Mouse (Mus musculus) hindbrain, embryonic 12.5 days (tissue): Measurements from ENCODE around the gene Arhgap40. TPM values are rescaled to one million over a fixed set of nuclear protein-coding genes. Genes with fewer than 3 reads are reported as not detected.

Experiments
- ATAC-seq: fragments of 200-750 bp; cut with Nextera tagmentation; 2 replicates; pipeline ENCODE4 v1.8.0; 2017; ENCODE audit warnings: moderate TSS enrichment; ENCODE audit not compliant: low FRiP score
- H3K27ac ChIP-seq: fragments of 300-500 bp; sonication (generic); 2 replicates; pipeline ENCODE4 v1.5.1; 2016; ENCODE audit warnings: mild to moderate bottlenecking
- H3K27me3 ChIP-seq: fragments of 300-500 bp; sonication (generic); 2 replicates; pipeline ENCODE4 v1.6.1; 2016; ENCODE audit warnings: mild to moderate bottlenecking
- H3K36me3 ChIP-seq: fragments of 300-500 bp; sonication (generic); 2 replicates; pipeline ENCODE4 v1.6.1; 2016; ENCODE audit warnings: mild to moderate bottlenecking
- H3K4me1 ChIP-seq: fragments of 300-500 bp; sonication (generic); 2 replicates; pipeline ENCODE4 v1.6.1; 2016
- H3K4me2 ChIP-seq: fragments of 300-500 bp; sonication (generic); replicated peaks from 2 replicates; pipeline ENCODE4 v1.6.1; 2016; ENCODE audit warnings: mild to moderate bottlenecking
- H3K4me3 ChIP-seq: fragments of 300-500 bp; sonication (generic); 2 replicates; pipeline ENCODE4 v1.5.1; 2016; ENCODE audit warnings: mild to moderate bottlenecking
- H3K9ac ChIP-seq: fragments of 300-500 bp; sonication (generic); 2 replicates; pipeline ENCODE4 v1.6.1; 2016; ENCODE audit warnings: mild to moderate bottlenecking, moderate library complexity
- H3K9me3 ChIP-seq: fragments of 300-500 bp; sonication (generic); replicated peaks from 2 replicates; pipeline ENCODE4 v1.6.1; 2016; ENCODE audit warnings: mild to moderate bottlenecking
- WGBS: fragments of 180-500 bp; shearing (Covaris S2); methylation state at CpG from one replicate; pipeline ENCODE4 v1.1.7; 2016; 5-methylcytosine and 5-hydroxymethylcytosine counted together
- polyA plus RNA-seq: library from polyadenylated mRNA; unstranded; fragments of >200 nt; fragmentation: Nextera tagmentation; extraction: Ambion mirVana; gene quantifications from 2 replicates; pipeline ENCODE4 v1.2.1, GENCODE M21; 2016

The Arhgap40 gene
- polyA plus RNA-seq, 1 experiment from 2014 or later: 0.40 TPM

DNA sequence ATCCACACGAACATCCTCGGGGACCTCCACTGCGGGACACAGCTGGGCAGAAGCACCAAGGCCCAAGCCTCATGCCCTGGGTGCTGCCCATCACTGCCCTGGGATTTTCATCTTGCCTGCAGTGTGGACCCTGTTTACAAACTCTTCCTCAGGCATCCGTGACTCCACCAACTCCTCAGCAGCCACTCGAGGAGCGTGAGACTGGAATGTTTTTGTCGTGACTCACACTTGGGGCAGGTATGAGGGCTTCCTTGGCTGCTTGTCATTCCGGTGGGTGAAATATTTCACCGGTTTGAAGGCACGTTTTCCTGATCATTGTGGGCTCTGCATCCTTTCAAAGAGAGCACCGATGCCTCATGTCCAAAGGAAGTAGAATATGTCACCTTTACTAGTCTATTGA is 6.5 kb downstream of the Arhgap40 start:
- no peak overlapping the region for H3K27ac ChIP-seq
- H3K4me3 ChIP-seq: no peak overlapping the region
- H3K36me3 ChIP-seq: no peaks in the 10 kb centered on the region
- H3K9me3 ChIP-seq: no peaks in the 10 kb centered on the region
- no peaks in the 10 kb centered on the region for H3K4me1 ChIP-seq
- 83% methylated on average over 11 of the region's 11 CpGs for WGBS
- H3K27me3 ChIP-seq: no peaks in the 10 kb centered on the region
- no peak overlapping the region for H3K4me2 ChIP-seq
- no peak for ATAC-seq
- no peak overlapping the region for H3K9ac ChIP-seq

- Histone ChIP-seq H3K27me3 (no peaks in the 10 kb centered on the region), H3K4me2 (no peak overlapping the region), H3K4me1 (no peaks in the 10 kb centered on the region), H3K4me3 (no peak overlapping the region), H3K36me3 (no peaks in the 10 kb centered on the region), H3K27ac (no peak overlapping the region), H3K9me3 (no peaks in the 10 kb centered on the region), H3K9ac (no peak overlapping the region)
- ATAC-seq: no peak
- WGBS: 77% methylated on average over 6 of the region's 6 CpGs
Measured at GRCm38 (mm10) chr2:158519800-158520199, 7.2 kb downstream of the Arhgap40 start.

DNA sequence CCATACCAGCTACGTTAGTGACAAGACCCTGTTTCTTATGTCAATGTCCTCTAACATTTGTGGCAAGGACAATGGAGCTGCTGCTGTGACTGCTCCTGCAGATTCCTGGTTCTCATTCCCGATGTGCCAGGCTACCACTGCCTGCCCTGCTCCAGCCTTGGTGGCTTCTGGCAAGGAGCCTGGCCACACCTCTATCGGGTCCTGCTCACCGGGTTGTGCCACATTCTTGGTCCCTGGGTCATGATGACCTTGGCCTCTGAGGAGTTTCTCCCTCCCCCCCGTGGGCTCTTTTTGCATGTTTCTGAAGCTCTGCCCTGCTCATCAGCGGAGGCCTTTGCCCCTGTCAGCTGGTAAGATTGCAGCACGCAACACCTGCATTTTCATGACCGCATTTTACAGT is 10.5 kb downstream of the Arhgap40 start:
- Histone ChIP-seq H3K4me3 (no peak overlapping the region), H3K27ac (no peak overlapping the region), H3K36me3 (no peaks in the 10 kb centered on the region), H3K27me3 (no peaks in the 10 kb centered on the region), H3K9me3 (no peaks in the 10 kb centered on the region), H3K4me2 (no peak overlapping the region), H3K4me1 (no peaks in the 10 kb centered on the region), H3K9ac (no peak overlapping the region)
- WGBS: 81% methylated on average over 8 of the region's 8 CpGs
- no peak for ATAC-seq

GRCm38 (mm10) chr2:158524129-158524860 is 11.7 kb downstream of the Arhgap40 start:
- ATAC-seq: no peak
- Histone ChIP-seq H3K27ac (no peak overlapping the region), H3K4me1 (no peaks in the 10 kb centered on the region)

GRCm38 (mm10) chr2:158534090-158534489 is 21.5 kb downstream of the Arhgap40 start:
- Histone ChIP-seq H3K9me3 (no peaks in the 10 kb centered on the region), H3K4me1 (no peaks in the 10 kb centered on the region), H3K27ac (no peak overlapping the region), H3K4me2 (no peak overlapping the region), H3K4me3 (no peak overlapping the region), H3K9ac (no peak overlapping the region), H3K27me3 (no peaks in the 10 kb centered on the region), H3K36me3 (no peaks in the 10 kb centered on the region)
- ATAC-seq: peak; percentile 52
- 7% methylated on average over 4 of the region's 4 CpGs for WGBS

More at GRCm38 (mm10) chr2:158524129-158524860, 11.7 kb downstream of the Arhgap40 start:
- Histone ChIP-seq H3K4me3 (no peak overlapping the region), H3K4me2 (no peak overlapping the region), H3K27me3 (no peaks in the 10 kb centered on the region), H3K36me3 (no peaks in the 10 kb centered on the region), H3K9ac (no peak overlapping the region), H3K9me3 (no peaks in the 10 kb centered on the region)
- WGBS: 75% methylated on average over 16 of the region's 16 CpGs

DNA sequence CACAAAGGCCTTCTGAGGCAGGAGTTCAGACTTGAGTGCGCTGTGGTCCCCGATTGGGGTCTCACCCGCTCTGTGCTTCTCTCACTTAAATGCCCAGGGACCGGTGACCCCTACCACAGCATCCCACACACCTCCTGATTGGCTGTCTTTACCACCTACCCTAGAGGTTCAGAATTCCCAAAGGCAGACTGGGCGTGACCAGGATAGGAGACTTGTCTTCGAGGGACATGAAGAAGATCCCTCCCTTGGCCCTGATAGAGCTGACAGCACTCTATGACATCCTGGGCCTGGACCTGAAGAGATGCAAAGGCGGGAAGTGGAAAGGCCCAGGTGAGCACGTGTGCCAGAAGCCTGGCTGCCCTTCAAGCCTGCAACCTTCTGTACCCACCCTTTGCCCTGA is 22.0 kb downstream of the Arhgap40 start:
- H3K36me3 ChIP-seq: no peaks in the 10 kb centered on the region
- WGBS: 79% methylated on average over 8 of the region's 8 CpGs
- H3K9me3 ChIP-seq: no peaks in the 10 kb centered on the region
- no peak overlapping the region for H3K4me2 ChIP-seq
- no peak for ATAC-seq
- H3K9ac ChIP-seq: no peak overlapping the region
- H3K27me3 ChIP-seq: no peaks in the 10 kb centered on the region
- no peaks in the 10 kb centered on the region for H3K4me1 ChIP-seq
- no peak overlapping the region for H3K4me3 ChIP-seq
- H3K27ac ChIP-seq: no peak overlapping the region

- Histone ChIP-seq H3K27me3 (0 out of 2 replicates have a peak, but pooled peaks cover 3% of the 10 kb centered on the region), H3K27ac (no peak overlapping the region), H3K36me3 (no peaks in the 10 kb centered on the region), H3K9ac (peak overlapping the region; percentile 27; the same call in 1 of the 2 replicates), H3K9me3 (no peaks in the 10 kb centered on the region), H3K4me2 (peak overlapping the region; percentile 44), H3K4me1 (no peaks in the 10 kb centered on the region), H3K4me3 (peak overlapping the region; percentile 8; the same call in 1 of the 2 replicates)
- ATAC-seq: 0 out of 2 replicates have a peak, but pooled peaks have one; percentile 35
- 56% methylated on average over 24 of the region's 24 CpGs for WGBS
Measured at GRCm38 (mm10) chr2:158539433-158540305, 27.1 kb downstream of the Arhgap40 start.

GRCm38 (mm10) chr2:158541286-158541685 is 28.7 kb downstream of the Arhgap40 start:
- Histone ChIP-seq H3K36me3 (no peaks in the 10 kb centered on the region), H3K4me2 (no peak overlapping the region), H3K4me1 (no peaks in the 10 kb centered on the region), H3K27me3 (0 out of 2 replicates have a peak, but pooled peaks cover 3% of the 10 kb centered on the region), H3K27ac (no peak overlapping the region), H3K9me3 (no peaks in the 10 kb centered on the region), H3K9ac (no peak overlapping the region), H3K4me3 (no peak overlapping the region)
- ATAC-seq: no peak
- WGBS: 56% methylated on average over 4 of the region's 4 CpGs

DNA sequence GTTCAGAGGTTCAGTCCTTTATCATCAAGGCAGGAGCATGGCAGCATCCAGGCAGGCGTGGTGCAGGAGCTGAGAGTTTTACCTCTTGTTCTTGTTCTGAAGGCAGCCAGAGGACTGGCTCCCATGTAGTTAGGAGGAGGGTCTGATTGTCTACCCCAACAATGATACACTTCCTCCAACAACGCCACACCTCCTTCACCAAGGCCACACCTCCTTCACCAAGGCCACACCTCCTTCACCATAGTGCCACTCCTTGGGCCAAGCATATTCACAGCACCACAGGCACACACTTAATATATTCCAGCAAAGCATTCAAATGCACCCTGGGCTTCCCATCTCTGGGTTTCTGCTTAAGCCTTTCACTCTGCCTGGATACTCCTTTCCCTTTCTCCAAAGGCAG is 32.7 kb downstream of the Arhgap40 start:
- 73% methylated on average over 2 of the region's 2 CpGs for WGBS
- H3K4me1 ChIP-seq: peaks cover 3% of the 10 kb centered on the region; the same call in 1 of the 2 replicates
- H3K9ac ChIP-seq: no peak overlapping the region
- no peak for ATAC-seq
- no peak overlapping the region for H3K4me2 ChIP-seq
- H3K4me3 ChIP-seq: no peak overlapping the region
- H3K27ac ChIP-seq: no peak overlapping the region
- H3K9me3 ChIP-seq: no peaks in the 10 kb centered on the region
- no peaks in the 10 kb centered on the region for H3K36me3 ChIP-seq
- peaks cover 11% of the 10 kb centered on the region; the same call in 1 of the 2 replicates for H3K27me3 ChIP-seq

- 1% methylated on average over 17 of the region's 17 CpGs for whole genome bisulfite sequencing
Measured at GRCm38 (mm10) chr2:158546751-158547150, 34.2 kb downstream of the Arhgap40 start.

GRCm38 (mm10) chr2:158550067-158550466 is 37.5 kb downstream of the Arhgap40 start:
- H3K4me3 ChIP-seq: no peak overlapping the region
- H3K9ac ChIP-seq: no peak overlapping the region
- no peaks in the 10 kb centered on the region for H3K36me3 ChIP-seq
- peak; percentile 38; the same call in 1 of the 2 replicates for ATAC-seq
- WGBS: 4% methylated on average over 3 of the region's 3 CpGs
- H3K27ac ChIP-seq: no peak overlapping the region
- peaks cover 23% of the 10 kb centered on the region for H3K4me1 ChIP-seq
- no peak overlapping the region for H3K4me2 ChIP-seq
- peaks cover 40% of the 10 kb centered on the region for H3K27me3 ChIP-seq
- H3K9me3 ChIP-seq: no peaks in the 10 kb centered on the region

More at GRCm38 (mm10) chr2:158546751-158547150, 34.2 kb downstream of the Arhgap40 start:
- Histone ChIP-seq H3K4me2 (no peak overlapping the region), H3K27me3 (peaks cover 14% of the 10 kb centered on the region), H3K4me1 (peaks cover 3% of the 10 kb centered on the region; the same call in 1 of the 2 replicates), H3K27ac (no peak overlapping the region), H3K36me3 (no peaks in the 10 kb centered on the region), H3K9ac (no peak overlapping the region), H3K9me3 (no peaks in the 10 kb centered on the region), H3K4me3 (no peak overlapping the region)
- peak; percentile 59 for ATAC-seq

GRCm38 (mm10) chr2:158554366-158554765 is 41.8 kb downstream of the Arhgap40 start:
- H3K27ac ChIP-seq: no peak overlapping the region
- H3K27me3 ChIP-seq: peaks cover 47% of the 10 kb centered on the region
- no peaks in the 10 kb centered on the region for H3K9me3 ChIP-seq
- no peak overlapping the region for H3K4me2 ChIP-seq
- no peaks in the 10 kb centered on the region for H3K36me3 ChIP-seq
- WGBS: 16% methylated on average over 10 of the region's 10 CpGs
- no peak for ATAC-seq
- H3K4me1 ChIP-seq: peaks cover 33% of the 10 kb centered on the region
- no peak overlapping the region for H3K4me3 ChIP-seq
- no peak overlapping the region for H3K9ac ChIP-seq
